In genomic region chr3:90247630-90247959, GRCm38 (mm10) we compare ENCODE assay signal across 8 mouse cellular contexts. TPM values are rescaled to one million over a fixed set of nuclear protein-coding genes. Genes with fewer than 3 reads are reported as not detected.
DNase-seq lines count a peak whose midpoint lies in the region; ATAC-seq and TF ChIP-seq lines count a peak whose summit lies in the region.

No protein-coding gene starts in this region.

- H3K4me2 ChIP-seq in limb, embryonic 12.5 days: peak overlapping the region; percentile 80
- peak overlapping the region; percentile 84 for H3K4me2 ChIP-seq in stomach, embryonic 14.5 days (replicated peaks; ENCODE audit: low read depth, low read length)

- peak overlapping the region; percentile 66; the same call in 1 of the 2 replicates for H3K4me3 ChIP-seq in spleen, adult 2 months (ENCODE audit: extremely low read depth, insufficient read depth, insufficient read length)
- H3K4me3 ChIP-seq in erythroblast, embryonic 14.5 days (replicated peaks): peak overlapping the region; percentile 77
- H3K4me3 ChIP-seq in limb, embryonic 12.5 days (replicated peaks): peak overlapping the region; percentile 61
- peak overlapping the region; percentile 71 for H3K4me3 ChIP-seq in stomach, embryonic 14.5 days (ENCODE audit: low read depth, low read length)

- no peaks in the 10 kb centered on the region for H3K27me3 ChIP-seq in spleen, adult 2 months (ENCODE audit: control insufficient read depth, insufficient read depth, low read length)
- no peaks in the 10 kb centered on the region for H3K27me3 ChIP-seq in erythroblast, embryonic 14.5 days (ENCODE audit: control insufficient read depth)
- H3K27me3 ChIP-seq in limb, embryonic 12.5 days: no peaks in the 10 kb centered on the region
- H3K27me3 ChIP-seq in stomach, embryonic 14.5 days (ENCODE audit: control insufficient read depth, insufficient read depth, low read length): no peaks in the 10 kb centered on the region

- H3K9me3 ChIP-seq in erythroblast, embryonic 14.5 days (ENCODE audit: control insufficient read depth, low read length): no peaks in the 10 kb centered on the region
- no peaks in the 10 kb centered on the region for H3K9me3 ChIP-seq in limb, embryonic 12.5 days
- no peaks in the 10 kb centered on the region for H3K9me3 ChIP-seq in stomach, embryonic 14.5 days (ENCODE audit: control insufficient read depth, low read depth, low read length)

- no peak for TF ChIP-seq POLR2A in spleen, adult 2 months (IDR thresholded peaks at IDR 0.05; ENCODE audit: low read depth, low read length)

- peaks cover 7% of the 10 kb centered on the region for H3K36me3 ChIP-seq in spleen, adult 2 months (ENCODE audit: control insufficient read depth, insufficient read depth, low read length)
- peaks cover 13% of the 10 kb centered on the region for H3K36me3 ChIP-seq in erythroblast, embryonic 14.5 days (ENCODE audit: control insufficient read depth)
- peaks cover 26% of the 10 kb centered on the region for H3K36me3 ChIP-seq in limb, embryonic 12.5 days
- H3K36me3 ChIP-seq in stomach, embryonic 14.5 days (ENCODE audit: control insufficient read depth, insufficient read depth, low read length): peaks cover 15% of the 10 kb centered on the region; the same call in 1 of the 2 replicates

- no peak for TF ChIP-seq CTCF in spleen, adult 2 months (IDR thresholded peaks at IDR 0.05; ENCODE audit: extremely low read depth, insufficient read depth, insufficient read length, insufficient replicate concordance)

- peak overlapping the region; percentile 53 for H3K9ac ChIP-seq in limb, embryonic 12.5 days (replicated peaks)
- H3K9ac ChIP-seq in stomach, embryonic 14.5 days (replicated peaks; ENCODE audit: low read depth, low read length): peak overlapping the region; percentile 67

- peak; percentile 17; the same call in 1 of the 2 replicates for ATAC-seq in limb, embryonic 12.5 days (ENCODE audit: insufficient number of reproducible peaks, insufficient read depth, low FRiP score, low TSS enrichment, low read depth)
- peak; percentile 0; the same call in 1 of the 2 replicates for ATAC-seq in stomach, embryonic 14.5 days (ENCODE audit: insufficient number of reproducible peaks, insufficient read depth, low FRiP score, low read depth)

- H3K27ac ChIP-seq in spleen, adult 2 months (ENCODE audit: insufficient read depth, low read length): peak overlapping the region; percentile 93
- peak overlapping the region; percentile 95 for H3K27ac ChIP-seq in limb, embryonic 12.5 days
- H3K27ac ChIP-seq in stomach, embryonic 14.5 days (ENCODE audit: low read length): peak overlapping the region; percentile 97

- H3K4me1 ChIP-seq in spleen, adult 2 months (ENCODE audit: control insufficient read depth, insufficient read depth, insufficient read length): peaks cover 7% of the 10 kb centered on the region
- peaks cover 36% of the 10 kb centered on the region for H3K4me1 ChIP-seq in erythroblast, embryonic 14.5 days (ENCODE audit: control insufficient read depth)
- H3K4me1 ChIP-seq in limb, embryonic 12.5 days (replicated peaks): peaks cover 24% of the 10 kb centered on the region
- peaks cover 22% of the 10 kb centered on the region; the same call in 1 of the 2 replicates for H3K4me1 ChIP-seq in stomach, embryonic 14.5 days (ENCODE audit: control insufficient read depth, insufficient read depth, low read length)

- no peak for DNase-seq in spleen, adult 2 months (ENCODE audit: low read depth in 1 of 2, low spot score in 2 of 2)
- DNase-seq in spleen, adult 18-20 months: no peak
- DNase-seq in left cerebral cortex, adult 18-20 months (ENCODE audit: low spot score in 2 of 2): no peak
- DNase-seq in layer of hippocampus, adult 9-11 months: no peak
- DNase-seq in layer of hippocampus, adult 9-10 months (ENCODE audit: low spot score): no peak

- WGBS in spleen, adult 2 months: 3% methylated on average over 3 of the region's 3 CpGs
- under 1% methylated on average over 3 of the region's 3 CpGs for WGBS in limb, embryonic 12.5 days
- WGBS in stomach, embryonic 14.5 days: under 1% methylated on average over 3 of the region's 3 CpGs

RNA-seq across cellular contexts. Expression of gene Slc39a1, which starts 0.4 kb away (rescaled TPM):
- polyA plus RNA-seq in spleen, adult 2 months (2012; rRNA removed): 40.5 and 43.3 TPM in 2 replicates
- 0.20 and 0.21 TPM in 2 replicates for polyA plus RNA-seq in erythroblast, embryonic 14.5 days (2012)
- polyA plus RNA-seq in limb, embryonic 12.5 days (2016; fragmentation: Nextera tagmentation; extraction: Ambion mirVana): 56.8 and 62.0 TPM in 2 replicates
- polyA plus RNA-seq in stomach, embryonic 14.5 days (2014; fragmentation: Nextera tagmentation; extraction: Ambion mirVana): 114 and 119 TPM in 2 replicates
- total RNA-seq in left cerebral cortex, adult 18-20 months (2021): 10 to 100 TPM; 43.0 to 43.4 TPM

RNA-seq across cellular contexts. Expression of gene Creb3l4, which starts 4.3 kb away (rescaled TPM):
- 0.21 and 0.56 TPM in 2 replicates for polyA plus RNA-seq in spleen, adult 2 months (2012; rRNA removed)
- polyA plus RNA-seq in erythroblast, embryonic 14.5 days (2012): not detected in 2 replicates
- polyA plus RNA-seq in limb, embryonic 12.5 days (2016; fragmentation: Nextera tagmentation; extraction: Ambion mirVana): 11.7 and 12.9 TPM in 2 replicates
- polyA plus RNA-seq in stomach, embryonic 14.5 days (2014; fragmentation: Nextera tagmentation; extraction: Ambion mirVana): 20.6 and 21.4 TPM in 2 replicates
- under 1 TPM in 1 of 2 experiments, not detected in 1; 0.40 TPM for total RNA-seq in left cerebral cortex, adult 18-20 months (2021)

RNA-seq across cellular contexts. Expression of gene Crtc2, which starts 6.4 kb away (rescaled TPM):
- polyA plus RNA-seq in spleen, adult 2 months (2012; rRNA removed): 103 and 105 TPM in 2 replicates
- 2.9 and 3.3 TPM in 2 replicates for polyA plus RNA-seq in erythroblast, embryonic 14.5 days (2012)
- polyA plus RNA-seq in limb, embryonic 12.5 days (2016; fragmentation: Nextera tagmentation; extraction: Ambion mirVana): 18.6 and 30.3 TPM in 2 replicates
- polyA plus RNA-seq in stomach, embryonic 14.5 days (2014; fragmentation: Nextera tagmentation; extraction: Ambion mirVana): 18.8 and 21.4 TPM in 2 replicates
- total RNA-seq in left cerebral cortex, adult 18-20 months (2021): 10 to 100 TPM; 35.4 to 38.8 TPM

RNA-seq across cellular contexts. Expression of gene Jtb, which starts 16.2 kb away (rescaled TPM):
- polyA plus RNA-seq in spleen, adult 2 months (2012; rRNA removed): 60.3 and 66.4 TPM in 2 replicates
- polyA plus RNA-seq in erythroblast, embryonic 14.5 days (2012): 3.9 and 4.3 TPM in 2 replicates
- 86.2 and 88.6 TPM in 2 replicates for polyA plus RNA-seq in limb, embryonic 12.5 days (2016; fragmentation: Nextera tagmentation; extraction: Ambion mirVana)
- polyA plus RNA-seq in stomach, embryonic 14.5 days (2014; fragmentation: Nextera tagmentation; extraction: Ambion mirVana): 112 and 116 TPM in 2 replicates
- 10 to 100 TPM; 43.0 to 43.5 TPM for total RNA-seq in left cerebral cortex, adult 18-20 months (2021)

RNA-seq across cellular contexts. Expression of gene Dennd4b, which starts 17.4 kb away (rescaled TPM):
- 155 and 178 TPM in 2 replicates for polyA plus RNA-seq in spleen, adult 2 months (2012; rRNA removed)
- 1.1 and 1.3 TPM in 2 replicates for polyA plus RNA-seq in erythroblast, embryonic 14.5 days (2012)
- polyA plus RNA-seq in limb, embryonic 12.5 days (2016; fragmentation: Nextera tagmentation; extraction: Ambion mirVana): 5.7 and 5.9 TPM in 2 replicates
- polyA plus RNA-seq in stomach, embryonic 14.5 days (2014; fragmentation: Nextera tagmentation; extraction: Ambion mirVana): 3.0 and 3.6 TPM in 2 replicates
- 10 to 100 TPM; 33.4 to 37.2 TPM for total RNA-seq in left cerebral cortex, adult 18-20 months (2021)

Comparison
In these comparisons a context has a peak if more than half of its experiments do, and no peak if none do; other contexts are left out.
1. RNA of gene Slc39a1, which starts 0.4 kb away (polyA plus RNA-seq): 114 to 119 TPM in stomach, embryonic 14.5 days, 56.8 to 62.0 TPM in limb, embryonic 12.5 days and 40.5 to 43.3 TPM in spleen, adult 2 months; 0.20 to 0.21 TPM in erythroblast, embryonic 14.5 days; every median in the first group is over 10 times any median in the second.
2. Peak in every context shown above with its lines, with median percentiles within 50 percentile points of each other: H3K27ac ChIP-seq and H3K4me3 ChIP-seq.